Mouse (Mus musculus) thymus, adult 2 months (tissue): ENCODE data around the gene Gm28308. TPM values are rescaled to one million over a fixed set of nuclear protein-coding genes. Genes with fewer than 3 reads are reported as not detected.

Experiments
- DNase-seq: peaks from one replicate; pipeline ENCODE4 v3.0.0; 2021
- H3K27ac ChIP-seq: fragments of 200-500 bp; 2 replicates; pipeline ENCODE4 v1.5.1; 2012; ENCODE audit warnings: low read length, control low read depth; ENCODE audit not compliant: control insufficient read depth, insufficient read depth
- H3K27me3 ChIP-seq: fragments of 200-500 bp; 2 replicates; pipeline ENCODE4 v1.6.1; 2012; ENCODE audit warnings: mild to moderate bottlenecking, low read length, moderate library complexity, mixed read lengths; ENCODE audit not compliant: control insufficient read depth, insufficient read depth
- H3K36me3 ChIP-seq: fragments of 200-500 bp; 2 replicates; pipeline ENCODE4 v1.6.1; 2012; ENCODE audit warnings: mild to moderate bottlenecking, low read length, moderate library complexity; ENCODE audit not compliant: control insufficient read depth, insufficient read depth
- H3K4me1 ChIP-seq: fragments of 200-500 bp; replicated peaks from 2 replicates; pipeline ENCODE4 v1.6.1; 2012; ENCODE audit warnings: low read length; ENCODE audit not compliant: control insufficient read depth, insufficient read depth
- H3K4me3 ChIP-seq: fragments of 200-500 bp; 2 replicates; pipeline ENCODE4 v1.5.1; 2012; ENCODE audit warnings: mild to moderate bottlenecking, low read length, control low read depth, moderate library complexity; ENCODE audit not compliant: control insufficient read depth, insufficient read depth
- CTCF ChIP-seq: fragments of 200-500 bp; IDR thresholded peaks from 2 replicates; pipeline ENCODE4 v1.5.1; 2012; ENCODE audit warnings: mild to moderate bottlenecking, control low read depth, low read length, moderate library complexity, borderline replicate concordance; ENCODE audit not compliant: control insufficient read depth, poor library complexity, insufficient read depth; ENCODE audit errors: extremely low read depth
- POLR2A ChIP-seq: fragments of 200-500 bp; IDR thresholded peaks from 2 replicates; pipeline ENCODE4 v1.6.1; 2012; ENCODE audit warnings: mild to moderate bottlenecking, low read length, control low read depth, moderate library complexity; ENCODE audit not compliant: control insufficient read depth, poor library complexity, insufficient read depth; ENCODE audit errors: extremely low read depth
- WGBS: fragments of 180-500 bp; shearing (Covaris S2); methylation state at CpG from one replicate; pipeline ENCODE4 v1.1.7; 2018; 5-methylcytosine and 5-hydroxymethylcytosine counted together
- polyA plus RNA-seq: library from polyadenylated mRNA; depleted of rRNA; stranded (reverse); fragments of >200 nt; gene quantifications from 2 replicates; pipeline ENCODE4 v1.2.3, GENCODE M21; 2012

Gm28308 gene
- polyA plus RNA-seq, 1 experiment: 0.24 TPM

- Histone ChIP-seq H3K27ac (no peak overlapping the region), H3K4me1 (peaks cover 18% of the 10 kb centered on the region), H3K27me3 (peaks cover 13% of the 10 kb centered on the region; the same call in 1 of the 2 replicates), H3K4me3 (no peak overlapping the region), H3K36me3 (no peaks in the 10 kb centered on the region)
- WGBS: 71% methylated on average over 12 of the region's 12 CpGs
- no peak for DNase-seq
- no peak for TF ChIP-seq CTCF
These were observed 3.5 kb downstream of the Gm28308 start for GRCm38 (mm10) chr6:52209685-52210046.

GRCm38 (mm10) chr6:52208868-52209684 is 4.1 kb downstream of the Gm28308 start:
- Histone ChIP-seq H3K36me3 (no peaks in the 10 kb centered on the region), H3K27ac (no peak overlapping the region), H3K4me3 (no peak overlapping the region), H3K27me3 (peaks cover 13% of the 10 kb centered on the region; the same call in 1 of the 2 replicates), H3K4me1 (peaks cover 18% of the 10 kb centered on the region)
- no peak for DNase-seq
- 31% methylated on average over 18 of the region's 18 CpGs for WGBS
- TF ChIP-seq POLR2A: no peak
- no peak for TF ChIP-seq CTCF

GRCm38 (mm10) chr6:52208072-52208867 is 4.9 kb downstream of the Gm28308 start, which contains the start of gene Hoxa6:
TSS of gene Hoxa6 (minus strand) at chr6:52208722.
- peaks cover 18% of the 10 kb centered on the region for H3K4me1 ChIP-seq
- H3K27me3 ChIP-seq: peaks cover 13% of the 10 kb centered on the region; the same call in 1 of the 2 replicates
- no peak for DNase-seq
- H3K27ac ChIP-seq: no peak within 1 kb of the TSS
- H3K4me3 ChIP-seq: no peak within 1 kb of the TSS
- no peaks in the 10 kb centered on the region for H3K36me3 ChIP-seq
- WGBS: 40% methylated on average over 45 of the region's 47 CpGs
- TF ChIP-seq POLR2A (no peak), CTCF (no peak)

- H3K27me3 ChIP-seq: peaks cover 10% of the 10 kb centered on the region; the same call in 1 of the 2 replicates
- TF ChIP-seq POLR2A (no peak), CTCF (no peak)
- DNase-seq: no peak
These were observed 5.5 kb downstream of the Gm28308 start for GRCm38 (mm10) chr6:52207684-52207976.

GRCm38 (mm10) chr6:52206882-52207683 is 6.1 kb downstream of the Gm28308 start:
- 86% methylated on average over 4 of the region's 4 CpGs for WGBS
- H3K27me3 ChIP-seq: peaks cover 6% of the 10 kb centered on the region; the same call in 1 of the 2 replicates

More at GRCm38 (mm10) chr6:52207684-52207976, 5.5 kb downstream of the Gm28308 start:
- no peak overlapping the region for H3K4me3 ChIP-seq
- no peaks in the 10 kb centered on the region for H3K36me3 ChIP-seq
- no peak overlapping the region for H3K27ac ChIP-seq
- peaks cover 13% of the 10 kb centered on the region for H3K4me1 ChIP-seq

More at GRCm38 (mm10) chr6:52206882-52207683, 6.1 kb downstream of the Gm28308 start:
- DNase-seq: no peak
- TF ChIP-seq POLR2A (no peak), CTCF (no peak)
- no peak overlapping the region for H3K4me3 ChIP-seq
- no peak overlapping the region for H3K27ac ChIP-seq
- H3K36me3 ChIP-seq: no peaks in the 10 kb centered on the region
- H3K4me1 ChIP-seq: peaks cover 8% of the 10 kb centered on the region
